Mouse (Mus musculus) CH12.LX (cell line): ENCODE measurements at regions not wholly inside any gene's neighbourhood (a gene's known extent, or its start where the extent isn't known, plus 50 kb on each side); places are given as distances from the start of the nearest gene placed in this dataset.

ENCODE experiments used
- DNase-seq: peaks from one replicate; pipeline ENCODE4 v3.0.0-alpha.2; 2013; ENCODE audit errors: extremely low read depth
- H3K27ac ChIP-seq: 2 replicates; pipeline ENCODE4 v1.5.1; 2012; ENCODE audit warnings: low read depth, mild to moderate bottlenecking, control low read depth, moderate library complexity; ENCODE audit not compliant: insufficient read depth
- H3K27me3 ChIP-seq: replicated peaks from 2 replicates; pipeline ENCODE3; 2012; ENCODE audit warnings: inconsistent platforms
- H3K36me3 ChIP-seq, 2 experiments: replicated peaks in 1 of 2; 2 replicates each; pipeline versions ENCODE3 to v1.6.1; 2012; ENCODE audit warnings: inconsistent platforms in 1 of 2, low read length in 1 of 2, mild to moderate bottlenecking in 1 of 2, mixed read lengths in 1 of 2, moderate library complexity in 1 of 2; ENCODE audit not compliant: control insufficient read depth in 1 of 2, insufficient read depth in 1 of 2
- H3K4me1 ChIP-seq, 2 experiments: 2 replicates each; pipeline ENCODE4 v1.6.1; 2012; ENCODE audit warnings: inconsistent platforms in 1 of 2, moderate library complexity in 1 of 2; ENCODE audit not compliant: insufficient read depth in 2 of 2, control insufficient read depth in 1 of 2
- H3K4me2 ChIP-seq: 2 replicates; pipeline ENCODE4 v1.6.1; 2012; ENCODE audit warnings: low read depth, mild to moderate bottlenecking, control low read depth; ENCODE audit not compliant: poor library complexity, insufficient read depth, severe bottlenecking
- H3K4me3 ChIP-seq, 3 experiments: fragments of 150-350 bp in 1 of 3; sonication (generic) in 1 of 3; replicated peaks in 1 of 3; 2 replicates each; pipeline versions ENCODE3 to v1.5.1; 2011 to 2012; ENCODE audit warnings: low read depth in 2 of 3, low read length in 2 of 3, mild to moderate bottlenecking in 2 of 3, moderate library complexity in 2 of 3, control low read depth in 1 of 3, improper control_type of control experiment in 1 of 3, inconsistent platforms in 1 of 3, mixed read lengths in 1 of 3; ENCODE audit not compliant: poor library complexity in 1 of 3
- H3K79me2 ChIP-seq: replicated peaks from 2 replicates; pipeline ENCODE4 v1.6.1; 2012; ENCODE audit warnings: mild to moderate bottlenecking, moderate library complexity; ENCODE audit not compliant: control insufficient read depth, poor library complexity, insufficient read depth, severe bottlenecking; ENCODE audit errors: extremely low read depth
- H3K9ac ChIP-seq: 2 replicates; pipeline ENCODE4 v1.6.1; 2012; ENCODE audit warnings: low read depth, mild to moderate bottlenecking, control low read depth, moderate library complexity; ENCODE audit not compliant: insufficient read depth
- H3K9me3 ChIP-seq: replicated peaks from 2 replicates; pipeline ENCODE3; 2012; ENCODE audit warnings: low read length, inconsistent platforms, mixed read lengths
- CHD2 ChIP-seq: IDR thresholded peaks from 2 replicates; pipeline ENCODE4 v1.6.1; 2011; ENCODE audit warnings: low read length, improper control_type of control experiment
- EP300 ChIP-seq: IDR thresholded peaks from 2 replicates; pipeline ENCODE4 v1.6.1; 2011; ENCODE audit warnings: low read length, improper control_type of control experiment
- ETS1 ChIP-seq: conservative IDR thresholded peaks from 2 replicates; pipeline ENCODE4 v1.6.1; 2012; ENCODE audit warnings: low read depth, mild to moderate bottlenecking, inconsistent platforms, low read length, improper control_type of control experiment, moderate library complexity
- HCFC1 ChIP-seq: IDR thresholded peaks from 2 replicates; pipeline ENCODE4 v1.6.1; 2012; ENCODE audit warnings: low read depth, mild to moderate bottlenecking, inconsistent platforms, low read length, improper control_type of control experiment
- JUN ChIP-seq: IDR thresholded peaks from 2 replicates; pipeline ENCODE4 v1.6.1; 2011; ENCODE audit warnings: low read depth, mild to moderate bottlenecking, low read length, improper control_type of control experiment, moderate library complexity; ENCODE audit not compliant: insufficient read depth
- JUND ChIP-seq: conservative IDR thresholded peaks from 2 replicates; pipeline ENCODE4 v1.6.1; 2011; ENCODE audit warnings: low read depth, low read length, improper control_type of control experiment
- MAZ ChIP-seq: IDR thresholded peaks from 2 replicates; pipeline ENCODE4 v1.6.1; 2012; ENCODE audit warnings: low read depth, mild to moderate bottlenecking, inconsistent platforms, low read length, improper control_type of control experiment, moderate library complexity
- MEF2A ChIP-seq: IDR thresholded peaks from 2 replicates; pipeline ENCODE4 v1.6.1; 2014; ENCODE audit warnings: low read depth, mild to moderate bottlenecking, inconsistent platforms, low read length, improper control_type of control experiment, borderline replicate concordance
- MYC ChIP-seq: IDR thresholded peaks from 2 replicates; pipeline ENCODE4 v1.6.1; 2011; ENCODE audit warnings: low read depth, mild to moderate bottlenecking, improper control_type of control experiment, low read length
- NELFE ChIP-seq: IDR thresholded peaks from 2 replicates; pipeline ENCODE4 v1.6.1; 2011; ENCODE audit warnings: low read depth, low read length, improper control_type of control experiment
- NRF1 ChIP-seq: IDR thresholded peaks from 2 replicates; pipeline ENCODE4 v1.6.1; 2014; ENCODE audit warnings: low read depth, mild to moderate bottlenecking, inconsistent platforms, low read length, improper control_type of control experiment, moderate library complexity
- PAX5 ChIP-seq: IDR thresholded peaks from 2 replicates; pipeline ENCODE4 v1.6.1; 2012; ENCODE audit warnings: low read length, inconsistent platforms, mixed read lengths
- RAD21 ChIP-seq: IDR thresholded peaks from 2 replicates; pipeline ENCODE4 v1.6.1; 2011; ENCODE audit warnings: low read depth, mild to moderate bottlenecking, low read length, improper control_type of control experiment, moderate library complexity
- RCOR1 ChIP-seq: conservative IDR thresholded peaks from 2 replicates; pipeline ENCODE4 v1.6.1; 2012; ENCODE audit warnings: low read depth, mild to moderate bottlenecking, inconsistent platforms, low read length, improper control_type of control experiment
- SIN3A ChIP-seq: IDR thresholded peaks from 2 replicates; pipeline ENCODE4 v1.6.1; 2012; ENCODE audit warnings: low read length, improper control_type of control experiment, inconsistent platforms
- SMC3 ChIP-seq: IDR thresholded peaks from 2 replicates; pipeline ENCODE4 v1.6.1; 2011; ENCODE audit warnings: low read depth, low read length, improper control_type of control experiment
- TBP ChIP-seq: conservative IDR thresholded peaks from 2 replicates; pipeline ENCODE4 v1.6.1; 2011; ENCODE audit warnings: low read depth, low read length, improper control_type of control experiment
- TCF12 ChIP-seq: IDR thresholded peaks from 2 replicates; pipeline ENCODE4 v1.6.1; 2014; ENCODE audit warnings: low read depth, mild to moderate bottlenecking, inconsistent platforms, low read length, improper control_type of control experiment
- UBTF ChIP-seq: IDR thresholded peaks from 2 replicates; pipeline ENCODE4 v1.6.1; 2012; ENCODE audit warnings: low read depth, mild to moderate bottlenecking, inconsistent platforms, low read length, improper control_type of control experiment, moderate library complexity
- USF1 ChIP-seq: IDR thresholded peaks from 2 replicates; pipeline ENCODE4 v1.6.1; 2014; ENCODE audit warnings: low read depth, mild to moderate bottlenecking, inconsistent platforms, low read length, improper control_type of control experiment
- ZC3H11A ChIP-seq: IDR thresholded peaks from 2 replicates; pipeline ENCODE4 v1.6.1; 2012; ENCODE audit warnings: low read depth, mild to moderate bottlenecking, inconsistent platforms, low read length, improper control_type of control experiment
- ZKSCAN1 ChIP-seq: IDR thresholded peaks from 2 replicates; pipeline ENCODE4 v1.6.1; 2012; ENCODE audit warnings: low read depth, inconsistent platforms, low read length, improper control_type of control experiment, borderline replicate concordance
- ZMIZ1 ChIP-seq: IDR thresholded peaks from 2 replicates; pipeline ENCODE4 v1.6.1; 2012; ENCODE audit warnings: low read depth, mild to moderate bottlenecking, inconsistent platforms, low read length, improper control_type of control experiment
- ZNF384 ChIP-seq: IDR thresholded peaks from 2 replicates; pipeline ENCODE4 v1.6.1; 2012; ENCODE audit warnings: low read depth, low read length, improper control_type of control experiment, inconsistent platforms
- dilution Hi-C: fragments of 300-500 bp; cut with MboI; formaldehyde crosslinking; loops from 2 replicates; pipeline ENCODE4 v1.14.3; 2020; ENCODE audit warnings: low sequenced_read_pairs; ENCODE audit not compliant: extremely low pct_unique_long_range_greater_than_20kb, extremely low pct_ligation_motif_present
- in situ Hi-C: fragments of 300-500 bp; cut with MboI; formaldehyde crosslinking; loops from 3 replicates; pipeline ENCODE4 v1.14.3; 2019; ENCODE audit warnings: low sequenced_read_pairs, low pct_ligation_motif_present, low pct_unique_long_range_greater_than_20kb, mixed read lengths

GRCm38 (mm10) chrX:11818634-11819033 is 341.5 kb downstream of the Bcor start:
- H3K36me3 ChIP-seq: no peaks in the 10 kb centered on the region
- dilution Hi-C loops: no loop called here

GRCm38 (mm10) chrX:11821165-11821564 is 339.0 kb downstream of the Bcor start:
- no peaks in the 10 kb centered on the region for H3K79me2 ChIP-seq
- H3K4me3 ChIP-seq: no peak overlapping the region
- in situ Hi-C loops: no loop called here
- no peaks in the 10 kb centered on the region for H3K9me3 ChIP-seq
- no peak for DNase-seq
- peaks cover 9 to 18% of the 10 kb centered on the region in 2 experiments; a peak in 2 of 4 replicates for H3K4me1 ChIP-seq
- H3K27ac ChIP-seq: no peak overlapping the region
- H3K4me2 ChIP-seq: no peak overlapping the region
- no peaks in the 10 kb centered on the region for H3K36me3 ChIP-seq
- dilution Hi-C loops: no loop called here
- TF ChIP-seq HCFC1 (no peak), JUN (no peak), PAX5 (no peak), RAD21 (no peak), NELFE (no peak), ZC3H11A (no peak), SIN3A (no peak), CHD2 (no peak), USF1 (no peak), MYC (no peak), SMC3 (no peak), UBTF (no peak), ETS1 (no peak), MAZ (no peak)
- no peak overlapping the region for H3K9ac ChIP-seq
- no peaks in the 10 kb centered on the region for H3K27me3 ChIP-seq

More at GRCm38 (mm10) chrX:11818634-11819033, 341.5 kb downstream of the Bcor start:
- no peaks in the 10 kb centered on the region for H3K27me3 ChIP-seq
- TF ChIP-seq RCOR1 (no peak), ZKSCAN1 (no peak), MEF2A (no peak), ZNF384 (no peak), ETS1 (no peak), NRF1 (no peak), SIN3A (no peak), TBP (no peak), ZMIZ1 (no peak), UBTF (no peak), JUND (no peak), HCFC1 (no peak), TCF12 (no peak), EP300 (no peak)
- TF ChIP-seq, all 38 proteins: peak for 0
- Histone ChIP-seq H3K4me3 (no peak overlapping the region), H3K9ac (no peak overlapping the region), H3K4me2 (no peak overlapping the region), H3K79me2 (no peaks in the 10 kb centered on the region), H3K9me3 (no peaks in the 10 kb centered on the region), H3K4me1 (peaks cover 0 to 8% of the 10 kb centered on the region in 2 experiments; a peak in 2 of 4 replicates), H3K27ac (no peak overlapping the region)
- DNase-seq: no peak
- in situ Hi-C loops: no loop called here
